Comparison of ENCODE assay signal across 30 mouse cellular contexts in the genomic region with DNA sequence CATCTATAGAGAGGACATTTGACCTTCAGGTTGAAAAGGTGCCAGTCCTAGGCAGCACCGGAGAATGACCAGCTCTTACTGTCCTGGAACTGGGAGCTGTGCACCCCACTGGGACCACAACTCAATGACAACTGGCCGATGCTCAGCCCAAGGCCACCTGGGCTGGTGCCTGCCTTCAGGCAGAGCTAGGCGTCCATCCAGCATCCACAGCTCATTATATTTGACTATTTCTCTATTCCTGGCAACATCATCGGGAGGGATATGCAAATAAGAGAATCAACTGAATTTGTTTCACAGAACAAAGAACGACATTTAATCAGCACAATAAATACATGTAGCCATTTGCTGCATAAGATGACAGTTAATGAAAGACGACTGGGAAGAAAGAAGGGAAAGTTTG.
DNase-seq lines count a peak whose midpoint lies in the region; ATAC-seq and TF ChIP-seq lines count a peak whose summit lies in the region.
"Had no signal": no experiment of that assay in that cellular context is flagged by ENCODE, and none has a peak within 500 bp of the region (broad histone marks: within the 10 kb centered on the region; RNA-seq: fewer than 3 reads in every experiment).

No protein-coding gene starts in this region.

- TF ChIP-seq CTCF in hindbrain, postnatal 0 days (IDR thresholded peaks at IDR 0.05; ENCODE audit: low read depth): no peak
- no peak for TF ChIP-seq CTCF in brain, embryonic 14.5 days (IDR thresholded peaks at IDR 0.05; ENCODE audit: borderline replicate concordance, extremely low read depth, insufficient read depth, insufficient read length)

- DNase-seq in hindbrain, postnatal 0 days (ENCODE audit: low spot score): peak; percentile 27
- DNase-seq in midbrain, embryonic 14.5 days: peak; percentile 14
- DNase-seq in midbrain, embryonic 10.5 days (ENCODE audit: low spot score): no peak
- peak; percentile 80 for DNase-seq in brain, embryonic 14.5 days (ENCODE audit: low read depth)
- no peak for DNase-seq in frontal cortex, postnatal 10 days (ENCODE audit: low spot score in 2 of 2)
- DNase-seq: adrenal gland, adult 2 months; adrenal gland, postnatal 36 days; B cell, adult 2 months; cerebellum, adult 11 months; cerebellum, adult 9-10 months; embryo, embryonic 11 days; gastrocnemius, postnatal 10 days; heart, postnatal 36 days; kidney, adult 9 months; kidney, postnatal 10 days; lung, embryonic 14.5 days; lung, postnatal 14 days; right cerebral cortex, postnatal 25 days; thymus, adult 18-20 months; thymus, postnatal 25 days had no signal

- no peak overlapping the region for H3K4me2 ChIP-seq in hindbrain, postnatal 0 days (ENCODE audit: low read depth, low read length)
- H3K4me2 ChIP-seq in hindbrain, embryonic 12.5 days (replicated peaks): no peak overlapping the region
- H3K4me2 ChIP-seq in midbrain, embryonic 14.5 days (ENCODE audit: low read length): no peak overlapping the region
- no peak overlapping the region for H3K4me2 ChIP-seq in forebrain, embryonic 16.5 days (ENCODE audit: low read length)
- H3K4me2 ChIP-seq: embryonic facial prominence, embryonic 12.5 days; hindbrain, embryonic 13.5 days; limb, embryonic 12.5 days; liver, embryonic 15.5 days; lung, embryonic 14.5 days; neural tube, embryonic 13.5 days had no signal

- no peaks in the 10 kb centered on the region for H3K36me3 ChIP-seq in hindbrain, postnatal 0 days (ENCODE audit: insufficient read depth, low read length)
- H3K36me3 ChIP-seq in hindbrain, embryonic 12.5 days: no peaks in the 10 kb centered on the region
- no peaks in the 10 kb centered on the region for H3K36me3 ChIP-seq in midbrain, embryonic 14.5 days (ENCODE audit: control insufficient read depth, insufficient read depth, low read length)
- H3K36me3 ChIP-seq in midbrain, embryonic 10.5 days: no peaks in the 10 kb centered on the region
- no peaks in the 10 kb centered on the region for H3K36me3 ChIP-seq in forebrain, embryonic 16.5 days (ENCODE audit: control insufficient read depth, insufficient read depth)
- H3K36me3 ChIP-seq: embryonic facial prominence, embryonic 12.5 days; hindbrain, embryonic 13.5 days; limb, embryonic 12.5 days; liver, embryonic 15.5 days; neural tube, embryonic 13.5 days had no signal

- H3K27ac ChIP-seq in hindbrain, postnatal 0 days: no peak overlapping the region
- H3K27ac ChIP-seq in hindbrain, embryonic 12.5 days: no peak overlapping the region
- no peak overlapping the region for H3K27ac ChIP-seq in midbrain, embryonic 14.5 days (replicated peaks; ENCODE audit: low read depth, low read length)
- no peak overlapping the region for H3K27ac ChIP-seq in midbrain, embryonic 10.5 days (replicated peaks)
- H3K27ac ChIP-seq in forebrain, embryonic 16.5 days (ENCODE audit: low read length): peak overlapping the region; percentile 62
- H3K27ac ChIP-seq: embryonic facial prominence, embryonic 12.5 days; hindbrain, embryonic 13.5 days; limb, embryonic 12.5 days; liver, embryonic 15.5 days; neural tube, embryonic 13.5 days; stomach, postnatal 0 days had no signal

- H3K4me1 ChIP-seq in hindbrain, postnatal 0 days (ENCODE audit: insufficient read depth, low read length): peaks cover 1% of the 10 kb centered on the region; the same call in 1 of the 2 replicates
- H3K4me1 ChIP-seq in hindbrain, embryonic 12.5 days: no peaks in the 10 kb centered on the region
- H3K4me1 ChIP-seq in midbrain, embryonic 14.5 days (ENCODE audit: control insufficient read depth, insufficient read depth, low read length): no peaks in the 10 kb centered on the region
- H3K4me1 ChIP-seq in midbrain, embryonic 10.5 days: peaks cover 3% of the 10 kb centered on the region
- peaks cover 8% of the 10 kb centered on the region for H3K4me1 ChIP-seq in forebrain, embryonic 16.5 days (replicated peaks; ENCODE audit: control insufficient read depth, insufficient read depth, low read length)
- H3K4me1 ChIP-seq: embryonic facial prominence, embryonic 12.5 days; limb, embryonic 12.5 days had no signal

- 41% methylated on average over 6 of the region's 6 CpGs for WGBS in hindbrain, postnatal 0 days
- WGBS in hindbrain, embryonic 12.5 days: 79% methylated on average over 6 of the region's 6 CpGs
- WGBS in midbrain, embryonic 14.5 days: 78% methylated on average over 6 of the region's 6 CpGs
- WGBS in midbrain, embryonic 10.5 days: 85% methylated on average over 6 of the region's 6 CpGs
- 24% methylated on average over 6 of the region's 6 CpGs for WGBS in forebrain, embryonic 16.5 days

- H3K27me3 ChIP-seq in hindbrain, postnatal 0 days (ENCODE audit: insufficient read depth, low read length): no peaks in the 10 kb centered on the region
- no peaks in the 10 kb centered on the region for H3K27me3 ChIP-seq in hindbrain, embryonic 12.5 days
- H3K27me3 ChIP-seq in midbrain, embryonic 14.5 days (ENCODE audit: control insufficient read depth, insufficient read depth, low read length): no peaks in the 10 kb centered on the region
- peaks cover 11% of the 10 kb centered on the region for H3K27me3 ChIP-seq in midbrain, embryonic 10.5 days (ENCODE audit: low read depth, poor library complexity, severe bottlenecking)
- H3K27me3 ChIP-seq in forebrain, embryonic 16.5 days (replicated peaks; ENCODE audit: control insufficient read depth, insufficient read depth, low read length): no peaks in the 10 kb centered on the region
- H3K27me3 ChIP-seq: embryonic facial prominence, embryonic 12.5 days; hindbrain, embryonic 13.5 days; limb, embryonic 12.5 days; liver, embryonic 15.5 days; neural tube, embryonic 13.5 days had no signal

- H3K9me3 ChIP-seq in hindbrain, postnatal 0 days (ENCODE audit: low read length): no peaks in the 10 kb centered on the region
- H3K9me3 ChIP-seq in hindbrain, embryonic 12.5 days (replicated peaks): no peaks in the 10 kb centered on the region
- H3K9me3 ChIP-seq in midbrain, embryonic 14.5 days (ENCODE audit: control insufficient read depth, low read length): no peaks in the 10 kb centered on the region
- no peaks in the 10 kb centered on the region for H3K9me3 ChIP-seq in midbrain, embryonic 10.5 days (replicated peaks)
- no peaks in the 10 kb centered on the region for H3K9me3 ChIP-seq in forebrain, embryonic 16.5 days (ENCODE audit: control insufficient read depth, low read length)
- H3K9me3 ChIP-seq: embryonic facial prominence, embryonic 12.5 days; hindbrain, embryonic 13.5 days; limb, embryonic 12.5 days; liver, embryonic 15.5 days; neural tube, embryonic 13.5 days had no signal

- no peak for TF ChIP-seq POLR2A in brain, embryonic 14.5 days (IDR thresholded peaks at IDR 0.05; ENCODE audit: borderline replicate concordance, extremely low read depth, insufficient read depth, insufficient read length, poor library complexity, severe bottlenecking)

- no peak overlapping the region for H3K4me3 ChIP-seq in hindbrain, postnatal 0 days (ENCODE audit: low read length)
- H3K4me3 ChIP-seq in hindbrain, embryonic 12.5 days: no peak overlapping the region
- H3K4me3 ChIP-seq in midbrain, embryonic 14.5 days (replicated peaks; ENCODE audit: low read depth, low read length): no peak overlapping the region
- H3K4me3 ChIP-seq in midbrain, embryonic 10.5 days: no peak overlapping the region
- H3K4me3 ChIP-seq in forebrain, embryonic 16.5 days (replicated peaks; ENCODE audit: low read length): no peak overlapping the region
- H3K4me3 ChIP-seq: embryonic facial prominence, embryonic 12.5 days; hindbrain, embryonic 13.5 days; limb, embryonic 12.5 days; liver, embryonic 15.5 days; neural tube, embryonic 13.5 days had no signal

- H3K9ac ChIP-seq in hindbrain, postnatal 0 days (replicated peaks; ENCODE audit: low read length): no peak overlapping the region
- H3K9ac ChIP-seq in hindbrain, embryonic 12.5 days: no peak overlapping the region
- H3K9ac ChIP-seq in midbrain, embryonic 14.5 days (replicated peaks; ENCODE audit: low read length): no peak overlapping the region
- H3K9ac ChIP-seq in forebrain, embryonic 16.5 days (replicated peaks; ENCODE audit: low read depth, low read length): no peak overlapping the region
- H3K9ac ChIP-seq: embryonic facial prominence, embryonic 12.5 days; hindbrain, embryonic 13.5 days; limb, embryonic 12.5 days; liver, embryonic 15.5 days; lung, embryonic 14.5 days; neural tube, embryonic 13.5 days had no signal

- ATAC-seq in hindbrain, postnatal 0 days: 0 out of 2 replicates have a peak, but pooled peaks have one; percentile 21
- ATAC-seq in hindbrain, embryonic 12.5 days (ENCODE audit: low FRiP score): no peak
- ATAC-seq in midbrain, embryonic 14.5 days (ENCODE audit: low FRiP score, low TSS enrichment): no peak
- peak; percentile 86 for ATAC-seq in forebrain, embryonic 16.5 days
- ATAC-seq: activated CD4-positive, CD25-positive, alpha-beta regulatory T cell, adult 4 months; intestine, postnatal 0 days had no signal

Comparison
In these comparisons a context has a peak if more than half of its experiments do, and no peak if none do; other contexts are left out.
1. ATAC-seq: peak in hindbrain, postnatal 0 days (single experiment) and forebrain, embryonic 16.5 days (single experiment); none in hindbrain, embryonic 12.5 days (single experiment) and midbrain, embryonic 14.5 days (single experiment).
2. DNase-seq: peak in hindbrain, postnatal 0 days (single experiment), midbrain, embryonic 14.5 days (single experiment) and brain, embryonic 14.5 days (single experiment); none in midbrain, embryonic 10.5 days (single experiment) and frontal cortex, postnatal 10 days (0 of 2).